Mouse (Mus musculus): ENCODE measurements at regions not wholly inside any gene's neighbourhood (a gene's known extent, or its start where the extent isn't known, plus 50 kb on each side); places are given as distances from the start of the nearest gene placed in this dataset.

DNA sequence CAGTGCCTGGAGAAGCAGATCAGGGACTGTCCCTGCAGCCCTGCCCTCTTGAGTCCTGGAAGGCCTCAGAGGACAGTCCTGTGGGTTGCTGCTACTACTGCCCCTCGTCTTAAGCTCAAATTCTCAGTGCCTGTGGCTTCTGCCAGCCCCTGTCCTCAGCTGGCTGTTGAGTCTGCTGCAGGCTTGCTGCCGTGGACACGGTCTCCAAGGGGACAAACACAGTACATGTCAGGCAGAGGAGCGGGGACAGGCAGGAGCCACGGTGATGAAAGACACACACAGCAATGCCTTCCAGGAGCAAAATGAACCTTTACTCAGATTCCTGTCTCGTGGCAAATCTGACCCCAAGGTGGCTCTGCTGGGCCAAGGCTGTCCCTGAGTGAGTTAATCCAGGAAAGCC, 107.7 kb downstream of the H2al1j start:
- TF ChIP-seq POLR2A (IDR thresholded peaks at IDR 0.05; ENCODE audit: control insufficient read depth, low read depth, low read length) (no peak), CTCF (IDR thresholded peaks at IDR 0.05; ENCODE audit: control insufficient read depth, insufficient read depth, insufficient replicate concordance, low read depth, low read length) (no peak)

All from testis, adult 2 months (tissue).